Mouse (Mus musculus): Measurements from ENCODE around the gene Slc6a16. TPM values are rescaled to one million over a fixed set of nuclear protein-coding genes. Genes with fewer than 3 reads are reported as not detected.
A peak's percentile ranks its signal among the peaks of the same experiment; 100 is the strongest.
"Not testable (repeated sequence)": the region's sequence is repeated elsewhere in the genome, so short reads cannot be mapped to it uniquely, and the experiment has no call there.

Slc6a16 gene
- total RNA-seq, 1 experiment, result 12.7 TPM

GRCm38 (mm10) chr7:45253806-45254205, 12.9 kb downstream of the Slc6a16 start:
- Histone ChIP-seq H3K4me1 (ENCODE audit: control insufficient read depth in 2 of 2, insufficient read depth in 2 of 2, low read length in 2 of 2, poor library complexity in 1 of 2) (no peaks in the 10 kb centered on the region), H3K36me3 (ENCODE audit: control insufficient read depth, insufficient read depth, low read length, poor library complexity, severe bottlenecking) (no peaks in the 10 kb centered on the region), H3K9ac (ENCODE audit: insufficient read depth, low read depth, low read length, poor library complexity, severe bottlenecking) (no peak overlapping the region), H3K4me3 (ENCODE audit: insufficient read depth in 1 of 2, low read depth in 1 of 2, low read length in 2 of 2, poor library complexity in 1 of 2, severe bottlenecking in 1 of 2) (no peak overlapping the region), H3K27ac (ENCODE audit: insufficient read depth, low read depth, low read length, poor library complexity, severe bottlenecking) (no peak overlapping the region), H3K9me3 (ENCODE audit: control insufficient read depth, insufficient read depth, low read depth, low read length) (no peaks in the 10 kb centered on the region)
- DNase-seq (ENCODE audit: low read depth, low spot score), result no peak
- TF ChIP-seq CHD2 (IDR thresholded peaks at IDR 0.05; ENCODE audit: low read depth, low read length), result no peak
- no peak for TF ChIP-seq MAFK (IDR thresholded peaks at IDR 0.05; ENCODE audit: insufficient read depth, low read depth, low read length)
- TF ChIP-seq ZNF384 (IDR thresholded peaks at IDR 0.05; ENCODE audit: low read depth, low read length), result no peak
- TF ChIP-seq ZC3H11A (IDR thresholded peaks at IDR 0.05; ENCODE audit: borderline replicate concordance, low read depth, low read length), result no peak
- no peak for TF ChIP-seq HCFC1 (IDR thresholded peaks at IDR 0.05; ENCODE audit: borderline replicate concordance, insufficient read depth, low read length)
- in situ Hi-C loops (cut with MboI; ENCODE audit: low sequenced_read_pairs in 2 of 2, unreplicated experiment in 2 of 2), result no loop called here

GRCm38 (mm10) chr7:45255822-45256221, 14.9 kb downstream of the Slc6a16 start:
- H3K4me1 ChIP-seq (ENCODE audit: control insufficient read depth in 2 of 2, insufficient read depth in 2 of 2, low read length in 2 of 2, poor library complexity in 1 of 2); H3K9me3 ChIP-seq (ENCODE audit: control insufficient read depth, insufficient read depth, low read depth, low read length); DNase-seq (ENCODE audit: low read depth, low spot score); in situ Hi-C loops (cut with MboI; ENCODE audit: low sequenced_read_pairs in 2 of 2, unreplicated experiment in 2 of 2); H3K4me3 ChIP-seq (ENCODE audit: insufficient read depth in 1 of 2, low read depth in 1 of 2, low read length in 2 of 2, poor library complexity in 1 of 2, severe bottlenecking in 1 of 2); H3K36me3 ChIP-seq (ENCODE audit: control insufficient read depth, insufficient read depth, low read length, poor library complexity, severe bottlenecking); H3K27ac ChIP-seq (ENCODE audit: insufficient read depth, low read depth, low read length, poor library complexity, severe bottlenecking); H3K9ac ChIP-seq (ENCODE audit: insufficient read depth, low read depth, low read length, poor library complexity, severe bottlenecking): not testable (repeated sequence)

GRCm38 (mm10) chr7:45257063-45257840, 16.4 kb downstream of the Slc6a16 start:
- Histone ChIP-seq H3K4me1 (ENCODE audit: control insufficient read depth in 2 of 2, insufficient read depth in 2 of 2, low read length in 2 of 2, poor library complexity in 1 of 2) (no peaks in the 10 kb centered on the region), H3K27ac (ENCODE audit: insufficient read depth, low read depth, low read length, poor library complexity, severe bottlenecking) (no peak overlapping the region), H3K9me3 (ENCODE audit: control insufficient read depth, insufficient read depth, low read depth, low read length) (no peaks in the 10 kb centered on the region), H3K4me3 (ENCODE audit: insufficient read depth in 1 of 2, low read depth in 1 of 2, low read length in 2 of 2, poor library complexity in 1 of 2, severe bottlenecking in 1 of 2) (peak overlapping the region in 1 of 2 experiments; percentile 11; a peak in 1 of 4 replicates), H3K9ac (ENCODE audit: insufficient read depth, low read depth, low read length, poor library complexity, severe bottlenecking) (no peak overlapping the region), H3K36me3 (ENCODE audit: control insufficient read depth, insufficient read depth, low read length, poor library complexity, severe bottlenecking) (no peaks in the 10 kb centered on the region)
- TF ChIP-seq MAFK (IDR thresholded peaks at IDR 0.05; ENCODE audit: insufficient read depth, low read depth, low read length) (no peak), CHD2 (IDR thresholded peaks at IDR 0.05; ENCODE audit: low read depth, low read length) (no peak), ZC3H11A (IDR thresholded peaks at IDR 0.05; ENCODE audit: borderline replicate concordance, low read depth, low read length) (no peak), ZNF384 (IDR thresholded peaks at IDR 0.05; ENCODE audit: low read depth, low read length) (no peak), HCFC1 (IDR thresholded peaks at IDR 0.05; ENCODE audit: borderline replicate concordance, insufficient read depth, low read length) (no peak)
- no peak for DNase-seq (ENCODE audit: low read depth, low spot score)
- in situ Hi-C loops (cut with MboI; ENCODE audit: low sequenced_read_pairs in 2 of 2, unreplicated experiment in 2 of 2), result no loop called here

- Histone ChIP-seq H3K36me3 (ENCODE audit: control insufficient read depth, insufficient read depth, low read length, poor library complexity, severe bottlenecking) (no peaks in the 10 kb centered on the region), H3K27ac (ENCODE audit: insufficient read depth, low read depth, low read length, poor library complexity, severe bottlenecking) (no peak overlapping the region), H3K4me3 (ENCODE audit: insufficient read depth in 1 of 2, low read depth in 1 of 2, low read length in 2 of 2, poor library complexity in 1 of 2, severe bottlenecking in 1 of 2) (no peak overlapping the region), H3K9ac (ENCODE audit: insufficient read depth, low read depth, low read length, poor library complexity, severe bottlenecking) (no peak overlapping the region), H3K4me1 (ENCODE audit: control insufficient read depth in 2 of 2, insufficient read depth in 2 of 2, low read length in 2 of 2, poor library complexity in 1 of 2) (no peaks in the 10 kb centered on the region), H3K9me3 (ENCODE audit: control insufficient read depth, insufficient read depth, low read depth, low read length) (no peaks in the 10 kb centered on the region)
- TF ChIP-seq ZNF384 (IDR thresholded peaks at IDR 0.05; ENCODE audit: low read depth, low read length) (no peak), CHD2 (IDR thresholded peaks at IDR 0.05; ENCODE audit: low read depth, low read length) (no peak), ZC3H11A (IDR thresholded peaks at IDR 0.05; ENCODE audit: borderline replicate concordance, low read depth, low read length) (no peak), HCFC1 (IDR thresholded peaks at IDR 0.05; ENCODE audit: borderline replicate concordance, insufficient read depth, low read length) (no peak), MAFK (IDR thresholded peaks at IDR 0.05; ENCODE audit: insufficient read depth, low read depth, low read length) (no peak)
- in situ Hi-C loops (cut with MboI; ENCODE audit: low sequenced_read_pairs in 2 of 2, unreplicated experiment in 2 of 2), result no loop called here
- DNase-seq (ENCODE audit: low read depth, low spot score), result no peak
Observed at GRCm38 (mm10) chr7:45259281-45259680, 18.4 kb downstream of the Slc6a16 start.

- H3K36me3 ChIP-seq (ENCODE audit: control insufficient read depth, insufficient read depth, low read length, poor library complexity, severe bottlenecking), result no peaks in the 10 kb centered on the region
- TF ChIP-seq ZC3H11A (IDR thresholded peaks at IDR 0.05; ENCODE audit: borderline replicate concordance, low read depth, low read length), result no peak
- TF ChIP-seq HCFC1 (IDR thresholded peaks at IDR 0.05; ENCODE audit: borderline replicate concordance, insufficient read depth, low read length), result no peak
- no peak for TF ChIP-seq ZNF384 (IDR thresholded peaks at IDR 0.05; ENCODE audit: low read depth, low read length)
- TF ChIP-seq MAFK (IDR thresholded peaks at IDR 0.05; ENCODE audit: insufficient read depth, low read depth, low read length), result no peak
- TF ChIP-seq CHD2 (IDR thresholded peaks at IDR 0.05; ENCODE audit: low read depth, low read length), result no peak
- H3K9me3 ChIP-seq (ENCODE audit: control insufficient read depth, insufficient read depth, low read depth, low read length), result no peaks in the 10 kb centered on the region
- in situ Hi-C loops (cut with MboI; ENCODE audit: low sequenced_read_pairs in 2 of 2, unreplicated experiment in 2 of 2), result no loop called here
- H3K4me1 ChIP-seq (ENCODE audit: control insufficient read depth in 2 of 2, insufficient read depth in 2 of 2, low read length in 2 of 2, poor library complexity in 1 of 2), result peaks cover 3 to 4% of the 10 kb centered on the region in 2 experiments; a peak in 2 of 4 replicates
- no peak for DNase-seq (ENCODE audit: low read depth, low spot score)
- H3K4me3 ChIP-seq (ENCODE audit: insufficient read depth in 1 of 2, low read depth in 1 of 2, low read length in 2 of 2, poor library complexity in 1 of 2, severe bottlenecking in 1 of 2), result no peak overlapping the region
- H3K9ac ChIP-seq (ENCODE audit: insufficient read depth, low read depth, low read length, poor library complexity, severe bottlenecking), result no peak overlapping the region
- H3K27ac ChIP-seq (ENCODE audit: insufficient read depth, low read depth, low read length, poor library complexity, severe bottlenecking), result no peak overlapping the region
Observed at GRCm38 (mm10) chr7:45262266-45262665, 21.4 kb downstream of the Slc6a16 start.

Data from ES-E14 (cell line).